Mouse (Mus musculus): ENCODE data around the gene Tec.

Gene Tec

GRCm38 (mm10) chr5:72857756-72858155 is 10.5 kb downstream of the Tec start:
- in situ Hi-C loops (cut with MboI; ENCODE audit: unreplicated experiment in 2 of 2) = no loop called here

- in situ Hi-C loops (cut with MboI; ENCODE audit: unreplicated experiment in 2 of 2) = no loop called here
Measured at GRCm38 (mm10) chr5:72856255-72856878, 11.9 kb downstream of the Tec start.

- in situ Hi-C loops (cut with MboI; ENCODE audit: unreplicated experiment in 2 of 2) = no loop called here
Measured at GRCm38 (mm10) chr5:72855685-72856124, 12.6 kb downstream of the Tec start.

GRCm38 (mm10) chr5:72854141-72854990 is 13.9 kb downstream of the Tec start:
- in situ Hi-C loops (cut with MboI; ENCODE audit: unreplicated experiment in 2 of 2) = no loop called here

GRCm38 (mm10) chr5:72853365-72853764 is 14.9 kb downstream of the Tec start:
- in situ Hi-C loops (cut with MboI; ENCODE audit: unreplicated experiment in 2 of 2) = no loop called here

- in situ Hi-C loops (cut with MboI; ENCODE audit: unreplicated experiment in 2 of 2) = no loop called here
Measured at GRCm38 (mm10) chr5:72852301-72852995, 15.8 kb downstream of the Tec start.

- in situ Hi-C loops (cut with MboI; ENCODE audit: unreplicated experiment in 2 of 2) = no loop called here
Measured at GRCm38 (mm10) chr5:72851674-72852098, 16.6 kb downstream of the Tec start.

GRCm38 (mm10) chr5:72850926-72851673 is 17.2 kb downstream of the Tec start:
- in situ Hi-C loops (cut with MboI; ENCODE audit: unreplicated experiment in 2 of 2) = no loop called here

- in situ Hi-C loops (cut with MboI; ENCODE audit: unreplicated experiment in 2 of 2) = loop anchor here in 1 of 2 experiments (25.0 kb wide), 1 partner anchor 413 kb away; the partner anchor contains the start of gene Fryl
Measured at GRCm38 (mm10) chr5:72848889-72849435, 19.3 kb downstream of the Tec start.

GRCm38 (mm10) chr5:72846712-72847111 is 21.6 kb downstream of the Tec start:
- in situ Hi-C loops (cut with MboI; ENCODE audit: unreplicated experiment in 2 of 2) = loop anchor here in 1 of 2 experiments (25.0 kb wide), 1 partner anchor 416 kb away; the partner anchor contains the start of gene Fryl

GRCm38 (mm10) chr5:72845928-72846630 is 22.2 kb downstream of the Tec start:
- in situ Hi-C loops (cut with MboI; ENCODE audit: unreplicated experiment in 2 of 2) = loop anchor here in 1 of 2 experiments (25.0 kb wide), 1 partner anchor 416 kb away; the partner anchor contains the start of gene Fryl

GRCm38 (mm10) chr5:72844776-72845495 is 23.3 kb downstream of the Tec start:
- in situ Hi-C loops (cut with MboI; ENCODE audit: unreplicated experiment in 2 of 2) = loop anchor here in 1 of 2 experiments (25.0 kb wide), 1 partner anchor 417 kb away; the partner anchor contains the start of gene Fryl

- in situ Hi-C loops (cut with MboI; ENCODE audit: unreplicated experiment in 2 of 2) = loop anchor here in 1 of 2 experiments (25.0 kb wide), 1 partner anchor 418 kb away; the partner anchor contains the start of gene Fryl
Measured at GRCm38 (mm10) chr5:72844294-72844693, 24.0 kb downstream of the Tec start.

- in situ Hi-C loops (cut with MboI; ENCODE audit: unreplicated experiment in 2 of 2) = loop anchor here in 1 of 2 experiments (25.0 kb wide), 1 partner anchor 423 kb away; the partner anchor contains the start of gene Fryl
Measured at GRCm38 (mm10) chr5:72839655-72840054, 28.6 kb downstream of the Tec start.

GRCm38 (mm10) chr5:72838976-72839375 is 29.3 kb downstream of the Tec start:
- in situ Hi-C loops (cut with MboI; ENCODE audit: unreplicated experiment in 2 of 2) = loop anchor here in 1 of 2 experiments (25.0 kb wide), 1 partner anchor 423 kb away; the partner anchor contains the start of gene Fryl

- in situ Hi-C loops (cut with MboI; ENCODE audit: unreplicated experiment in 2 of 2) = loop anchor here in 1 of 2 experiments (25.0 kb wide), 1 partner anchor 427 kb away; the partner anchor contains the start of gene Fryl
Measured at GRCm38 (mm10) chr5:72835656-72836055, 32.6 kb downstream of the Tec start.

GRCm38 (mm10) chr5:72832904-72833765 is 35.1 kb downstream of the Tec start:
- in situ Hi-C loops (cut with MboI; ENCODE audit: unreplicated experiment in 2 of 2) = loop anchor here in 1 of 2 experiments (25.0 kb wide), 1 partner anchor 429 kb away; the partner anchor contains the start of gene Fryl

Data from v-Abl transformed pro-B cells (cell line).